Mouse (Mus musculus) cerebellum, adult 2 months (tissue): Measurements from ENCODE around the gene Ggta1. TPM values are rescaled to one million over a fixed set of nuclear protein-coding genes. Genes with fewer than 3 reads are reported as not detected.

ENCODE experiments used
- DNase-seq, 2 experiments: peaks; one replicate each; pipeline ENCODE4 v3.0.0; 2021
- H3K27ac ChIP-seq: fragments of 200-500 bp; 2 replicates; pipeline ENCODE4 v1.5.1; 2012; ENCODE audit warnings: low read length, control low read depth, inconsistent platforms; ENCODE audit not compliant: insufficient read depth
- H3K27me3 ChIP-seq: fragments of 200-500 bp; 2 replicates; pipeline ENCODE4 v1.6.1; 2012; ENCODE audit warnings: inconsistent platforms, mild to moderate bottlenecking, low read length, moderate library complexity; ENCODE audit not compliant: control insufficient read depth, insufficient read depth
- H3K4me1 ChIP-seq: fragments of 200-500 bp; 2 replicates; pipeline ENCODE4 v1.6.1; 2011; ENCODE audit warnings: low read length; ENCODE audit not compliant: control insufficient read depth, insufficient read depth
- H3K4me3 ChIP-seq: fragments of 200-500 bp; replicated peaks from 2 replicates; pipeline ENCODE3; 2011; ENCODE audit warnings: mild to moderate bottlenecking, low read depth, low read length, control low read depth; ENCODE audit not compliant: insufficient read depth
- CTCF ChIP-seq: fragments of 200-500 bp; IDR thresholded peaks from 2 replicates; pipeline ENCODE4 v1.5.1; 2011; ENCODE audit warnings: low read depth, mild to moderate bottlenecking, control low read depth, low read length, moderate library complexity, borderline replicate concordance; ENCODE audit not compliant: insufficient read depth
- POLR2A ChIP-seq: fragments of 200-500 bp; IDR thresholded peaks from 2 replicates; pipeline ENCODE4 v1.6.1; 2011; ENCODE audit warnings: low read length, control low read depth, borderline replicate concordance; ENCODE audit not compliant: insufficient read depth
- WGBS: fragments of 180-500 bp; shearing (Covaris S2); methylation state at CpG from one replicate; pipeline ENCODE4 v1.1.7; 2018; 5-methylcytosine and 5-hydroxymethylcytosine counted together
- polyA plus RNA-seq: library from polyadenylated mRNA; depleted of rRNA; stranded (reverse); fragments of >200 nt; gene quantifications from 2 replicates; pipeline ENCODE4 v1.2.3, GENCODE M21; 2012

Ggta1 gene
- polyA plus RNA-seq, 1 experiment, result 1.2 TPM

DNA sequence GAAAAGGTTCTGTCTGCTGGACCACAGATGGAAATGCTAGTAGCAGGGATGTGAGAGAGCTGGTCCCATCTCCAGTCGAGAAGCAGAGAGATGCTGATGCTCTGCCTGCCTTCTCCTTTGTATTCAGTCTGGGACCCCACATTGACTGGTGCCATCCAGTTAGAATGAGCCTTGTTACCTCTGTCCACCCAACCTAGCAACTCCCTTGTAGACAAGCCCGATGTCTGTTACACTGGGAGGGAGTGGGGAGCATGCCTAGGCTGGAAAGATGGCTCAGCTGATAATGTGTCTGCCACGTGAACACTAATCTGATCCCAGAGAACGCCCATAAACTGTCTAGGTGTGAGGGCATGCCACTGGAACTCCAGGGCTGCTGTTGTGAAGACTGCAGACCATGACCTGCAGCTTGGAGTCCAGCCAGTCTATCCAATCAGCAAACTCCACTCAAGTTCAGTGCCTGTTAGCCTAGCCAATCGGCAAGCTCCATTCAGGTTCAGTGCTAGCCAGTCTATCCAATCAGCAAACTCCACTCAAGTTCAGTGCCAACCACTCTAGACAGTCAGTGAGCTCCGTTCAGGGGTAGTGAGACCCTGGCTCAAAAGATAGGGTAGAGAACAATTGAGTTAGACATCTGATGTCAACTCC is 64.7 kb downstream of the Ggta1 start:
- no peak for DNase-seq
- Histone ChIP-seq H3K4me1 (no peaks in the 10 kb centered on the region), H3K27me3 (no peaks in the 10 kb centered on the region; the same call in 1 of the 2 replicates), H3K27ac (no peak overlapping the region), H3K4me3 (no peak overlapping the region)
- no peak for TF ChIP-seq POLR2A
- no peak for TF ChIP-seq CTCF
- WGBS, result 74% methylated on average over 6 of the region's 6 CpGs

DNA sequence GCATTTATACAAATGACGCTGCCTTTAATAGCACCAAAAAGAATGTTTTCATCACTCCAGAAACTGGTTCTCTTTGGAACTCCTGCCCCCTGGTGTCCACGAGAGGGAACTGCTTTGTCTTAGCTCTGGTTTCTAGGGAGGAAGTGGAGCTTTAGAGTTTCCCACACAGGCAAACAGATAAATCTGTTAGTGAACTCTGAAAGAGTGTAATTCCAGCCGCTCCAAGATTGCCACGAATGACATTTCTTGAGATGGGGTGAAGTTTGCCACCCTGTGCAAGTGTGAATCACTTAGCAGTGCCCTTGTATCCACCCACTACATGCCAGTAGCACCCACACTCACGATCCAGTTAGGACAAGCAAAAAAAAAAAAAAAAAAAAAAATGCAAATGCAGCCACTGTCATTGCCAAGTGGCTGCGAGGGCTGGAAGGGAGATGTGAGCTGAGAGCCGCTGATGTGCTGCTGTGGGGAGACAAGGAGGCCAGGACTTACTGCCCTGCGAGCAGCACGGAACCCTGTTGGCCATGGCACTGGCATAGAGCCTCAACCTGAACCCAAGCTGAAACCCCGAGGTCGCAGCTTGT is 65.3 kb downstream of the Ggta1 start:
- Histone ChIP-seq H3K4me3 (no peak overlapping the region), H3K27ac (no peak overlapping the region), H3K27me3 (no peaks in the 10 kb centered on the region), H3K4me1 (no peaks in the 10 kb centered on the region)
- WGBS, result 20% methylated on average over 11 of the region's 11 CpGs
- DNase-seq, result peak; percentile 49 to 66
- no peak for TF ChIP-seq POLR2A
- peak; percentile 81 for TF ChIP-seq CTCF

DNA sequence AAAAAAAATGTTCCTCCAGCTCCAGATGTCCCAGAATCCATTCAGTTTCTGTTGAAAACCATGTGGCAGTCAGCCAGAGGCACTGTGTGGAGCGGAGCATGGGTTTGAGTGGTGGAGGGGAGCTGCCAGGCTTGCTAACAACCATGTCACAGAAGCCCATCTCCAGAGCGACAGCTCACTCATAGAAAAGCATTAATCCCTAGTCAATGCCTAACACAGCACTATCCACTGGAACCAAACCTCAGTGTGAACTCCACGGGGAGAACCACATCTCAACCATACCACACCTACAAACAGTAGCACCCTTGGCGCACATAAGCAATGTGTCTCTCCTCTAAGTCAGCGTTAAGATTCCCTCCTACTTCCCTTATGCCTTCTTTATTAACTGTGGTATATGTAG is 65.9 kb downstream of the Ggta1 start, which contains the start of gene 4930402F06Rik:
4930402F06Rik (minus strand) TSS at position 80 of the 400 bp plus-strand sequence.
- Histone ChIP-seq H3K4me1 (no peaks in the 10 kb centered on the region), H3K27ac (no peak within 1 kb of the TSS), H3K4me3 (no peak within 1 kb of the TSS), H3K27me3 (no peaks in the 10 kb centered on the region)
- WGBS, result 20% methylated on average over 5 of the region's 5 CpGs
- DNase-seq, result peak; percentile 9 to 21
- TF ChIP-seq POLR2A, result no peak
- TF ChIP-seq CTCF, result no peak

DNA sequence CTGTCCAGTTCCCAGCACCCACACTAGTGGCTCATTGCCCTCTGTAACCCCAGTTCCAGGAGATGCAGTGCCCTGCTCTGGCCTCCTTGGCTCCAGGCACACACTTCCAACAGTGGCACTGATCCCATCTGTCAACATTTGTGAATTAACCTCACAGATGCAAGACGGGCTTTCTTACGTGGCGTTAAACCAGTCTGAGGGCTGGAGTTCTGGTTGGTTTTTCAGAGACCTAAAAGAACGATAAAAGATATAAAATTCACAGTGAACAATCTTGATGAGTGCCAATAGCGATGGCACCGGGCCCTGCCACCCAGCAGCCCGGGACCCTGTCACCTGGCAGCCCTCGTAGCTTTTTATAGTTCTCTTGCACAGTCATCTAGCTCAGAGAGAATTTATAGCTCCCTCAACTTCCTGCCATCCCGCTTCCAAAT is 77.6 kb downstream of the Ggta1 start:
- Histone ChIP-seq H3K4me1 (no peaks in the 10 kb centered on the region), H3K4me3 (no peak overlapping the region), H3K27ac (no peak overlapping the region), H3K27me3 (no peaks in the 10 kb centered on the region)
- DNase-seq, result peak; percentile 44 to 66
- 15% methylated on average over 9 of the region's 9 CpGs for WGBS
- no peak for TF ChIP-seq CTCF
- TF ChIP-seq POLR2A, result no peak

DNA sequence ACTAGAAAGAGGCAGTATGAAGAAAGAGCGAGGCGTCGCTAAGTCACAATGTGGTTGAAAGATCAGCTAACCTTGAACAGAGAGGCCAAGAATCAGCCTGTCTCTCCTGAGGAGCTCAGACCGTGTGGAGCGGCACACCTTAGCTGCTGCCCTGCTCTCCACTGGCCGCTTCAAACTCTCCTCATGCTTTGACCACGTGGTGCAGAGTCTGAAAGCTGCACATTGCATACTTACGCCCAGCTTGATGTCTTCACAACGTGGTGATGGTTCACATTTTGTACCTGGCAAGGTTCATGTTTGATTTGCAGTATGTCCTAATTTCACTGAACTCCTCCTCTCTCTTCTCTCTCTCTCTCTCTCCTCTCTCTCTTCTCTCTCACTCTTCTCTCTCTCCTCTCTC is 83.7 kb downstream of the Ggta1 start:
- WGBS, result 64% methylated on average over 9 of the region's 9 CpGs
- H3K27ac ChIP-seq, result no peak overlapping the region
- H3K4me3 ChIP-seq, result no peak overlapping the region
- no peak for TF ChIP-seq POLR2A
- no peak for TF ChIP-seq CTCF
- H3K27me3 ChIP-seq, result no peaks in the 10 kb centered on the region
- no peaks in the 10 kb centered on the region for H3K4me1 ChIP-seq
- DNase-seq, result no peak

DNA sequence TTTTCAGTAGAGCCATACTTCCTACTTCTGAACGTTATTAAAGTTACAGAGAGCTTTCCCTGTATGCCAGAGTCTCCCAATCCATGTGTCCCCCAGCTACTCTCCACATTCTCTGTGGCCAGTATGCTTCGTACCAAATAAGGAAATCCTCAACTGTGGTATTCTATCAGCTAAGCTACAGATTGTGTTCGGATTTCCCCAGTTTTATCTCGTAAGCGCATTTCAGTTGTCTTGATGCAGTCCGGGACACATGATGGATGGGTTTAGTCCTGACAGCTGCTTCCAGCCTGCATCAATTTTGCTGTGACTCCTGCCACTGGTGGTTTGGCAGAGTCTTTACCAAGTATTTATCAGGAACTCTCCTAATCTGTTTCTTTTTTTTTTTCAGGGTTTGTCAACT is 85.4 kb downstream of the Ggta1 start:
- Histone ChIP-seq H3K4me3 (no peak overlapping the region), H3K27ac (no peak overlapping the region), H3K27me3 (no peaks in the 10 kb centered on the region), H3K4me1 (no peaks in the 10 kb centered on the region)
- DNase-seq, result no peak
- TF ChIP-seq CTCF (no peak), POLR2A (no peak)
- 83% methylated on average over 6 of the region's 6 CpGs for WGBS

DNA sequence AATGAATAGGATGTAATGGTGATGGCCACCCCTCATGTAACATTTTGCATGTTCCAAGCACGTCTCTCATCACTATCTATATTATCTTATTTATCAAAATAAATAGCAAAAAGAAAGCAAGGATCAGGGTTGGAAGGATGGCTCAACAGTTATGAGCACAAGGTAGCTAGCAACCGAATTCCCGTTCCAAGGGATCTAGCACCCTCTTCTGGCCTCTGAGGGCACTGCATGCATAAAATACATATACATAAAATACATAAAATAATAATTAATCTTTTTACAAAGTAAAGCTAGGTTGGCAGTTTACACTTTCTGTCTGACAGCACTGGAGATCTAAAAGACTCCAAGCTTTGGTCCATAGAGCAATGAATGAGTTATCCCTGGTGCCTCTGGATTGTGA is 90.0 kb downstream of the Ggta1 start:
- no peak overlapping the region for H3K27ac ChIP-seq
- no peak overlapping the region for H3K4me3 ChIP-seq
- H3K27me3 ChIP-seq, result no peaks in the 10 kb centered on the region
- no peaks in the 10 kb centered on the region for H3K4me1 ChIP-seq
- TF ChIP-seq CTCF (peak; percentile 39; the same call in 1 of the 2 replicates), POLR2A (no peak)
- 16% methylated on average over 3 of the region's 3 CpGs for WGBS
- no peak for DNase-seq

DNA sequence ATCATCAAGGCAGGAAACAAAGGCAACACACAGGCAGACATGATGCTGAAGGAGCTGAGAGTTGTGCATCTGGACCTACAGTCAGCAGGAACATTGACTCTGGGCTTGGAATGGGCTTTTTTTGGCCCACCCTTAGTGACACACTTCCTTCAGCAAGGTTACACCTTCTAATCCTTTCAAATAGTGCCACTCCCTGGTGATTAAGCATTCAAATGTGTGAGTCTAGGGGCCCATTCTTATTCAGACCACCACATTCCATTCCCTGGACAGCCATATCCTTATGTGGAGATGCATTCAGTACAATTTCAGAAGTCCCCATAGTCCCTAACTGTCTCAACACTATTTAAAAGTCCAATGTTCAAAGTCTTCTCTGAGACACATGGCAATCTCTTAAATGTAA is 92.3 kb downstream of the Ggta1 start:
- Histone ChIP-seq H3K27ac (no peak overlapping the region), H3K4me3 (no peak overlapping the region), H3K27me3 (no peaks in the 10 kb centered on the region), H3K4me1 (no peaks in the 10 kb centered on the region)
- TF ChIP-seq CTCF (no peak), POLR2A (no peak)
- no peak for DNase-seq
